Mouse (Mus musculus) frontal cortex, postnatal 36 days (tissue): ENCODE data around the gene Serpinb2.

Source experiments
- DNase-seq, 2 experiments: peaks; one replicate each; pipeline ENCODE4 v3.0.0; 2022; ENCODE audit warnings: low spot score in 2 of 2

Gene Serpinb2

GRCm38 (mm10) chr1:107511252-107511651 lies at the start of gene Serpinb2:
Gene Serpinb2 (plus strand): TSS chr1:107511423.
- DNase-seq, result no peak

GRCm38 (mm10) chr1:107479909-107480308 lies 31.3 kb upstream of the Serpinb2 start:
- no peak for DNase-seq

GRCm38 (mm10) chr1:107481452-107481851 lies 29.8 kb upstream of the Serpinb2 start:
- DNase-seq, result peak; percentile 83 to 91

GRCm38 (mm10) chr1:107489577-107489976 lies 21.6 kb upstream of the Serpinb2 start:
- no peak for DNase-seq

GRCm38 (mm10) chr1:107496789-107497188 lies 14.4 kb upstream of the Serpinb2 start:
- DNase-seq, result no peak

- DNase-seq, result no peak
Observed at GRCm38 (mm10) chr1:107502025-107502424, 9.2 kb upstream of the Serpinb2 start.

GRCm38 (mm10) chr1:107503294-107503693 lies 7.9 kb upstream of the Serpinb2 start:
- DNase-seq, result no peak

GRCm38 (mm10) chr1:107505898-107506562 lies 5.2 kb upstream of the Serpinb2 start:
- no peak for DNase-seq

GRCm38 (mm10) chr1:107512194-107513138 lies 1.2 kb downstream of the Serpinb2 start:
- no peak for DNase-seq

- no peak for DNase-seq
Observed at GRCm38 (mm10) chr1:107513530-107513929, 2.3 kb downstream of the Serpinb2 start.

- DNase-seq, result no peak
Observed at GRCm38 (mm10) chr1:107515839-107516498, 4.7 kb downstream of the Serpinb2 start.

GRCm38 (mm10) chr1:107525592-107525991 lies 14.4 kb downstream of the Serpinb2 start:
- no peak for DNase-seq

- DNase-seq, result no peak
Observed at GRCm38 (mm10) chr1:107528325-107529078, 17.3 kb downstream of the Serpinb2 start.

GRCm38 (mm10) chr1:107529365-107530052 lies 18.3 kb downstream of the Serpinb2 start:
- DNase-seq, result no peak

- no peak for DNase-seq
Observed at GRCm38 (mm10) chr1:107533736-107534135, 22.5 kb downstream of the Serpinb2 start.

GRCm38 (mm10) chr1:107537435-107537834 lies 26.2 kb downstream of the Serpinb2 start:
- no peak for DNase-seq

GRCm38 (mm10) chr1:107559494-107559893 lies 48.3 kb downstream of the Serpinb2 start:
- DNase-seq, result no peak

GRCm38 (mm10) chr1:107562110-107562509 lies 50.9 kb downstream of the Serpinb2 start:
- DNase-seq, result peak; percentile 19 to 47

GRCm38 (mm10) chr1:107565644-107566043 lies 54.4 kb downstream of the Serpinb2 start:
- no peak for DNase-seq

- no peak for DNase-seq
Observed at GRCm38 (mm10) chr1:107576094-107576493, 64.9 kb downstream of the Serpinb2 start.

GRCm38 (mm10) chr1:107577514-107577913 lies 66.3 kb downstream of the Serpinb2 start:
- no peak for DNase-seq
